Mouse (Mus musculus) brown adipose tissue, adult 24 weeks (tissue): Measurements from ENCODE around the gene Hmgcl. TPM values are rescaled to one million over a fixed set of nuclear protein-coding genes. Genes with fewer than 3 reads are reported as not detected.
"Not testable (repeated sequence)": the region's sequence is repeated elsewhere in the genome, so short reads cannot be mapped to it uniquely, and the experiment has no call there.

Source experiments
- H3K27ac ChIP-seq: fragments of 200-500 bp; replicated peaks from 2 replicates; pipeline ENCODE4 v1.5.1; 2012; ENCODE audit warnings: low read depth, mild to moderate bottlenecking, low read length
- H3K4me1 ChIP-seq: fragments of 200-500 bp; 2 replicates; pipeline ENCODE4 v1.6.1; 2012; ENCODE audit warnings: low read length, mixed read lengths; ENCODE audit not compliant: control insufficient read depth, insufficient read depth, insufficient read length
- H3K4me3 ChIP-seq: fragments of 200-500 bp; 2 replicates; pipeline ENCODE4 v1.5.1; 2012; ENCODE audit warnings: low read depth, mild to moderate bottlenecking, low read length, moderate library complexity; ENCODE audit not compliant: insufficient read depth
- polyA plus RNA-seq: library from polyadenylated mRNA; stranded (reverse); fragments of >200 nt; gene quantifications from 2 replicates; pipeline ENCODE4 v1.2.4, GENCODE M21; 2012; ENCODE audit not compliant: missing spikeins, insufficient read depth, insufficient read length

Hmgcl gene
- polyA plus RNA-seq, 1 experiment = 79.9 TPM

- H3K4me1 ChIP-seq = peaks cover 8% of the 10 kb centered on the region; the same call in 1 of the 2 replicates
These were observed 7.4 kb upstream of the Hmgcl start for GRCm38 (mm10) chr4:135938858-135939257.

GRCm38 (mm10) chr4:135941026-135941425 is 5.2 kb upstream of the Hmgcl start:
- not testable (repeated sequence) for H3K4me1 ChIP-seq, H3K27ac ChIP-seq, H3K4me3 ChIP-seq

More at GRCm38 (mm10) chr4:135938858-135939257, 7.4 kb upstream of the Hmgcl start:
- Histone ChIP-seq H3K27ac (no peak overlapping the region), H3K4me3 (no peak overlapping the region)

- no peak overlapping the region for H3K27ac ChIP-seq
- no peak overlapping the region for H3K4me3 ChIP-seq
- H3K4me1 ChIP-seq = peaks cover 9% of the 10 kb centered on the region; the same call in 1 of the 2 replicates
These were observed 4.1 kb upstream of the Hmgcl start for GRCm38 (mm10) chr4:135942193-135942592.

- peak overlapping the region; percentile 53 for H3K27ac ChIP-seq
- no peak overlapping the region for H3K4me3 ChIP-seq
- peaks cover 17% of the 10 kb centered on the region for H3K4me1 ChIP-seq
These were observed 2.9 kb upstream of the Hmgcl start for GRCm38 (mm10) chr4:135943389-135943788.

GRCm38 (mm10) chr4:135945706-135946105 is 542 bp upstream of the Hmgcl start:
- Histone ChIP-seq H3K4me3 (peak overlapping the region; percentile 52), H3K27ac (peak overlapping the region; percentile 71), H3K4me1 (peaks cover 23% of the 10 kb centered on the region)

GRCm38 (mm10) chr4:135946659-135947301 is 532 bp downstream of the Hmgcl start:
- Histone ChIP-seq H3K4me1 (peaks cover 23% of the 10 kb centered on the region), H3K27ac (peak overlapping the region; percentile 82), H3K4me3 (peak overlapping the region; percentile 79)

- H3K4me1 ChIP-seq = peaks cover 23% of the 10 kb centered on the region
- peak overlapping the region; percentile 29 for H3K4me3 ChIP-seq
- peak overlapping the region; percentile 86 for H3K27ac ChIP-seq
These were observed 1.9 kb downstream of the Hmgcl start for GRCm38 (mm10) chr4:135948142-135948541.

- Histone ChIP-seq H3K4me3 (no peak overlapping the region), H3K4me1 (peaks cover 16% of the 10 kb centered on the region), H3K27ac (peak overlapping the region; percentile 71)
These were observed 3.2 kb downstream of the Hmgcl start for GRCm38 (mm10) chr4:135949475-135949874.

- H3K4me3 ChIP-seq = no peak overlapping the region
- peak overlapping the region; percentile 71 for H3K27ac ChIP-seq
- peaks cover 16% of the 10 kb centered on the region for H3K4me1 ChIP-seq
These were observed 3.7 kb downstream of the Hmgcl start for GRCm38 (mm10) chr4:135949911-135950310.

- Histone ChIP-seq H3K4me3 (no peak overlapping the region), H3K4me1 (peaks cover 16% of the 10 kb centered on the region), H3K27ac (no peak overlapping the region)
These were observed 4.1 kb downstream of the Hmgcl start for GRCm38 (mm10) chr4:135950365-135950764.

GRCm38 (mm10) chr4:135951505-135951904 is 5.3 kb downstream of the Hmgcl start:
- Histone ChIP-seq H3K27ac (no peak overlapping the region), H3K4me3 (no peak overlapping the region)

GRCm38 (mm10) chr4:135953179-135953578 is 6.9 kb downstream of the Hmgcl start:
- H3K4me3 ChIP-seq = no peak overlapping the region
- H3K4me1 ChIP-seq = peaks cover 18% of the 10 kb centered on the region
- H3K27ac ChIP-seq = no peak overlapping the region

More at GRCm38 (mm10) chr4:135951505-135951904, 5.3 kb downstream of the Hmgcl start:
- peaks cover 15% of the 10 kb centered on the region for H3K4me1 ChIP-seq

- Histone ChIP-seq H3K4me3 (no peak overlapping the region), H3K4me1 (peaks cover 21% of the 10 kb centered on the region), H3K27ac (no peak overlapping the region)
These were observed 8.0 kb downstream of the Hmgcl start for GRCm38 (mm10) chr4:135954241-135954640.

GRCm38 (mm10) chr4:135955886-135956285 is 9.6 kb downstream of the Hmgcl start:
- H3K4me1 ChIP-seq = peaks cover 26% of the 10 kb centered on the region
- no peak overlapping the region for H3K4me3 ChIP-seq
- peak overlapping the region; percentile 36 for H3K27ac ChIP-seq

- peak overlapping the region; percentile 98 for H3K27ac ChIP-seq
- H3K4me3 ChIP-seq = no peak overlapping the region
- H3K4me1 ChIP-seq = peaks cover 26% of the 10 kb centered on the region
These were observed 12.1 kb downstream of the Hmgcl start for GRCm38 (mm10) chr4:135958354-135958753.

GRCm38 (mm10) chr4:135960717-135961116 is 14.5 kb downstream of the Hmgcl start:
- H3K4me1 ChIP-seq = peaks cover 26% of the 10 kb centered on the region
- 0 out of 2 replicates have a peak overlapping the region, but pooled peaks have one; percentile 8 for H3K27ac ChIP-seq
- no peak overlapping the region for H3K4me3 ChIP-seq
